Mouse (Mus musculus): ENCODE data around the gene Ubr4.
"Not testable (repeated sequence)": the region's sequence is repeated elsewhere in the genome, so short reads cannot be mapped to it uniquely, and the experiment has no call there.

The Ubr4 gene

DNA sequence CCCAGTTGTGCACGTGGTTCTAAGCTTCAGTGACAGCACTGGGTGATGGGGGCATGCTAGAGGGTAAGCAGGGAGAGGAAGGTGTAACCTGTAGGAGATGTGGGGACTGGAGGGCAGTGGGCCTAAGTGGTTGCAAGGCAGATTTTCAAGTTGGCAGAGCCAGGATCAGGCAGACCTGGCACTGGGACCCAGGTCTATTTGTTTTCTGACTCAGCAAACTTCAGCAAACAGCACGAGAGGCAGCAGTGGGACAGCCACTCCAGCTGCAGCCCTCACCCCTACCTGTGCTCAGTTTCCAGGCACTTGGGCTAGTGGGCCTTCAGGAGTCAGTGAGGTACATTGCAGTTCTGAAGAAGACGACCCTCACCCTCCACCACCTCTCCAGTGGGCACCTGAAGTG, 4.8 kb downstream of the Ubr4 start:
- no peak for DNase-seq (ENCODE audit: low read depth, low spot score)

DNA sequence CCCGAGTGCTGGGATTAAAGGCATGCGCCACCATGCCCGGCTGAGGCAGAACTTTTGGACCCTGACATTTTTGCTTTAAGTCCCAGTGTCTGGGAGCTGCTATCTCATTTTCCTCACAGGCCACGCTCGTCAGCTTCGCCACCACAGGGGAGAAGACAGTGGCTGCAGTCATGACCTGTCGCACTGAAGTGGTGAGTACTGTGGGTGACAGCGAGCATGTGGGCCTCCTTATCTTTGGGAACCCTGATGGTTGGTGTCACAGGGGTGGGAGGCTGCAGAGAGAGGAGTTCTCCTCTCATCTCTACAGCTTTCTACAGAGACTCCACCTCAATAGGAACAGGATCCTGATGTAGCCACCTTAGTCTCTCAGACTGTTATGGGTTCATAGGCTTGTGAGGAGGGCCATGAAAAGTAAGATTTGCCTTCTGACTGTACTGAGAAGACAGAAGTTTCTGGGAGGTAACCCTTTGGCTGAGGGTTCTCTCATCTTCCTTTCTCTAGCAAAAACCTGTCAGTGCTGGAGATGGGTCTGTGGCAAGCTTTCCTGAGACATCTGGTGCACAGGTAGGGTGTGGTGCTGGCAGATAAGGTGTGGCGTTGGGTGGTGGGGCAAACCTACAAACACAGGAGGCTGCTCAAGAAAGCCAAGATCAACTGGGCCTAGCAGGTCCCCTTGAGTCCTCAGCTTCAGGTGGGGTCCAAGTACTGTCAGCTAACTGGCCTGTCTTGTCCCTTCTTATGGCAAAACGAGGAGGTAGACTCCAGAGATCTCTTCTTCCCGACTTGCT, 8.5 kb downstream of the Ubr4 start:
- no peak for DNase-seq (ENCODE audit: low read depth, low spot score)

DNA sequence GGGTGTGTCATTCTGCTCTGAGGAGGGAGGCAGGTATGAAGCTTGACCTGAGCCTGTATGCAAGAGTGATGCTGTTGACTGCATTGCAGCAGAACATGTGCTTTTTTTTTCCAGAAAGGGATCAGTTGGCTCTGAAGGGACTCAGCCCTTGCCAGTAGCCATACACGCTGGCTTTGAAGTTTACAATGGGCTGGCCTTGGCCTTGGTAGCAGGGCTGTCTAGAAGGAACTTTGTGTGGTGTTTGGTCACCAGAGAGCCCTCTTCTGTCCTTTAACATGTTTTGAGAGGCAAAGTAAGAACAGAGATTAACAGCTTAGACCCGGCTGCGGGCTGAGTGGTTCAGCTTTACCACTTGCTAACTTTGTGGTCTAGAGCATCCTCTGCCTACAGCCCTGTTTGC, 14.9 kb downstream of the Ubr4 start:
- no peak for DNase-seq (ENCODE audit: low read depth, low spot score)

DNA sequence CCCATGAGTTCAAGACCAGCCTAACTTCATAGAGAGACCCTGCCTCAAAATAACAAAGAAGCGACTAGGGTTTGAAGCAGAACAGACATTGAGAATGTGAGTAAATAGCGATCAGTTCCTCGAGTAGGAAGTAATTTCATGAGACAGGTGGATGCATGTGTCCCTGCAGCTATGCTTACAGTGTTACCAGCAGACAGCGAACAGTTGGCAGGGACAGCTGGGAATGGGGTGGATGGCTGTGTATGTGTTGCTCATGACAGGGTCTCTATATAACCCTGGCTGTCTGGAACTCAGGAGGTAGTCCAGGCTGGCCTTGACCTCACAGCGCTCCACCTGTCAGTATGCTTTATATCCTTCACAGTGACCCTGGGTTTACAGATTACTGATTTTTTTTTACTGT, 15.6 kb downstream of the Ubr4 start:
- DNase-seq (ENCODE audit: low read depth, low spot score): no peak

DNA sequence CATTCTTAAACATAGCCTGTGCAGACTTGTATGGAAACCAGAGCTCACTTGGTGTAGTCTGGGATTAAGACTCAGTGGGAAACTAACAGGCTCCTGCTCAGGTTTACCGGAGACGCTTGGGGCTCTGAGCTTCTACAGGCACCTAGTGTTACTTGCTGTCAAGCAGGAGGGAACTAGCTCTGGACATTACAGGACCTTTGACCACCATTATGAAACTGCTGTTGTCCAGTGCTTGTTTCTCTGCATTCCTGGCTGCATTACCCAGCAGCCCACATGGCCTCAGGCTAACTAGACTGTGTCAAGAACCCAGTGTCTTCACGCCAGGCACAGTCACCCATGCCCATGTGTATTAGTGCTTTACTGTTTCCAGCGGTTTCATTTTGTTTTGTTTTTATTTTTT, 20.7 kb downstream of the Ubr4 start:
- DNase-seq (ENCODE audit: low read depth, low spot score): peak; percentile 39

DNA sequence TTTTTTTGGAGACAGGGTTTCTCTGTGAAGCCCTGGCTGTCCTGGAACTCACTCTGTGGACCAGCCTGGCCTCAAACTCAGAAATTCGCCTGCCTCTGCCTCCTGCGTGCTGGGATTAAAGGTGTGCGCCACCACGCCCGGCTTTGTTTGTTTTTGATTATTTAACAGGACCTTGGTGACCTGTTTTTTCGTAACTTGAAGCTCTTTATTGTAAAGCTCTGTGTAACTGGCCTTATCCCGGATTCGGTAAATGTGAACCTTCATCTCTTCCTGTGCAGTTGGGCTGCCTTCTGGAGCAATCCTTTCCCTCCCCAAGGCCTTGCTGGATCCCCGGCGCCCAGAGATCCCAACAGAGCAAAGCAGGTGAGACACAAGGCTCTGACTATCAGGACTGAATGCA, 21.1 kb downstream of the Ubr4 start:
- DNase-seq (ENCODE audit: low read depth, low spot score): no peak

DNA sequence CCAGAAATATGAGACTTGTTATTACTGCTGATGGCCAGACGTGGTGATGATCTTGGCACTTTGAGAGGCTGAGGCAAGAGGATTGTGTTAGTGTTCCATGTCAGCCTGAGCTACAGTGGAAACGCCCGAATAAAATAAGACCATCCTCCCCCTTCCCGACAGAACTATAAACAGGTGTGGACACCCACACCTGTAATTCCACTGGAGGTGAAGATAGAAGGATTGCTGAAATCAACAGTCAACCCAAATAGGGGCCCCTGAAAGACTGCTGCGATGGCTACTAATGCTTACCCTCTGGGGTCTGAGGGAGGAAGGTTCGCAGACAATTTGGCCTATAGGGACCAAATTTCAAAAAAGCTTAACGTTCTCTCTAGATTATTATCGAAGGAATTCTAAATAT, 27.3 kb downstream of the Ubr4 start:
- DNase-seq (ENCODE audit: low read depth, low spot score): peak; percentile 40

DNA sequence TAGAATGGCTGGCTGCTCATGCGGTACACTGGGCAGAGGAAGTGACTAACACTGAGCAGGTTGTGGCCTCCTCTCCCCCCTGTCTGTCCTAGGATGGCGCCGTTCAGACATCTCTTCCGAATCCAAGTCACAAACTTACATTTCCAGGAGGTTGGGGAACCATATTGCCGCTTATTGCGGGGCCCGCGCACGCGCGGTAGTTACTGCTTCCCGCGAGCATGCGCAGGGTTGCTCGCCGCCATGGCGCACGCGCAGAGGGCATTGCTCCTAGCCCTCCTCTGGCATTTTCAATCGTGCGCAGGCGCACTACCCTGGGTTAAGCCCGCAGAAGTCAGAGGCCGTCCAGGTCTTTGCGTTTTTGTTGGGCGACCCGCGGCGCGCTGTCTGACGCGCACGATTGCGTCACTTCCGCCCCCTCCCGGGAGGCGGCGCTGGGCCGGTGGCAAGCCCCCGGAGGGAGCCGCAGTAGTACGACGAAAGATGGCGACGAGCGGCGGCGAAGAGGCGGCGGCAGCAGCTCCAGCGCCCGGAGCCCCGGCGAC, 27.9 kb downstream of the Ubr4 start:
- peak; percentile 98 for DNase-seq (ENCODE audit: low read depth, low spot score)

DNA sequence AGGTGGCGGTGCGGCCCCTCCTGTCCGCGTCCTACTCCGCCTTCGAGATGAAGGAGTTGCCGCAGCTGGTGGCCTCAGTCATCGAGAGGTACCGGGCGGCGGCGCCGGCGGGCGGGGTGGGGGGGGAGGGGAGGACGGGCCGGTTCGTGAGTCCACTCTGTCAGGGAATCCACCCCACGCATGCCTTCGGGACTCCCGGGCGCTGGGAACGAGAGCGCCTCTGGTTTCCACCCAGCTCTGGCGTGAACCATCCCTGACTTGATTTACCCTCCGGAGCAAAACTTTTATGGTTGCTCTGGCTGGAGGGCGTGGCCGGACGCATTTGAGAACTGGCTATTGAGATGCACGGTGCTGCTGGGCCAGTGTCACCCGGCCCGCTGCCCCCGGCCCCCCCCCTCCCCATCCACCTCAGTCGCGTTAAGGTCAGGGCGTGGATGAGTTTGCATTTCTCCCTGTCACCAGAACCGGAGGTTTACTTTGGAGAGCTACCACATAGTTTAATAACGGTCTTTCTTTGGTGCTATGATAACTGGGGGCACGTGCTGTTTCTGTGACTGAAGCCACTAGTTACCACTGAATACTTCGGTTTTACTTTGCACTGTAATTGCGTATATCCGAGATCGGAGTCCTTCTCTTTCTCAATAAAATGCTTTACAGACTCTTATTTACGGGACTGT, 28.5 kb downstream of the Ubr4 start:
- peak; percentile 40 for DNase-seq (ENCODE audit: low read depth, low spot score)

DNA sequence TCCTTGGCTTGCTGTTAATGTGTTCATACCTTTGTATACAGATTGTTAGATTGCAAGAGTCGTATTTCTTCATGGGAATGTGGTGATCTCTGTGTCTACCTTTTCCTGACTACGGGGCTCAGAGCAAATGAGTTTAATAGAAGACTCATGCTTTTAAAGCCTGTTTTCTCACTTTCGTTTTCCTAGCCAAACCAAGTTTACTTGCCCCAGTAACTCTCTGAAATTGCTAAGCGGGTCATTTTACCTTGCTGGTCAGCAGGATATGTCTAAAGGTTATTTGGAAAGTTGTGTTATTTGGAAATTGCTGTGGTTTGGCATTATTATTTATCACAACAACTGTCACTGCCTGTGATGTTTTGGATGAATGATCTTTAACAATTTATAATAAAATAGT, 29.0 kb downstream of the Ubr4 start:
- peak; percentile 18 for DNase-seq (ENCODE audit: low read depth, low spot score)

DNA sequence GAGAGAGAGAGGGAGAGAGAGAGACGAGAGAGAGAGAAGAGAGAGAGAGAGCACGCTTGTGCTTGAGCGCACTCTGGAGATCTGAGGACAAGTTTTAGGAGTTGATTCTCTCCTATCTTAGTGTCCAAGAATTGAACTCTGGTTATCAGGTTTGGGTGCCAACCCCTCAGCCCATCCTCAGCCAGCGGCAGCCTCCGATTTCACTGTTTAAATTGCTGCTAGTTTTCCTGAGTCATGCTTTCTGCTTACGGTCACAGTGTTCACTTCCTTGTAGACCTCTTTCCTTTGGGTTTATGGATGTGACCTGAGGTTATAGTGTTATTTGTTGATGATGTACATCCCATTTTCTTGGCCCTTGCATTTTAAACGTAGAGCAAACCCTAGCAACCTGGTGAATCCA, 29.8 kb downstream of the Ubr4 start:
- no peak for DNase-seq (ENCODE audit: low read depth, low spot score)

DNA sequence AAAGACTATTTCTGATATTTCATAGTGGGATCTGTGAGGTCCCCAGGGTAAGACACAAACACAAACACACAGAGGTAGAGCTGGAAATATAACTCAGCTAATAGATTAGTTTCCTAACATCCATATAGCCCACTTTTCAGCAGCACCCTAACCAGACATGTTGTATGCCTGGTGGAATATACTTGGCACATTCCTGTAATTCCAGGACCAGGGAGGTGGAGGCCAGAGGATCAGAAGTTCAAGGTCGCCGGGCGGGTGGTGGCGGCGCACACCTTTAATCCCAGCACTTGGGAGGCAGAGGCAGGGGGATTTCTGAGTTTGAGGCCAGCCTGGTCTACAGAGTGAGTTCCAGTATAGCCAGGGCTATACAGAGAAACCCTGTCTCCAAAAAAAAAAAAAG, 33.4 kb downstream of the Ubr4 start:
- not testable (repeated sequence) for DNase-seq (ENCODE audit: low read depth, low spot score)

DNA sequence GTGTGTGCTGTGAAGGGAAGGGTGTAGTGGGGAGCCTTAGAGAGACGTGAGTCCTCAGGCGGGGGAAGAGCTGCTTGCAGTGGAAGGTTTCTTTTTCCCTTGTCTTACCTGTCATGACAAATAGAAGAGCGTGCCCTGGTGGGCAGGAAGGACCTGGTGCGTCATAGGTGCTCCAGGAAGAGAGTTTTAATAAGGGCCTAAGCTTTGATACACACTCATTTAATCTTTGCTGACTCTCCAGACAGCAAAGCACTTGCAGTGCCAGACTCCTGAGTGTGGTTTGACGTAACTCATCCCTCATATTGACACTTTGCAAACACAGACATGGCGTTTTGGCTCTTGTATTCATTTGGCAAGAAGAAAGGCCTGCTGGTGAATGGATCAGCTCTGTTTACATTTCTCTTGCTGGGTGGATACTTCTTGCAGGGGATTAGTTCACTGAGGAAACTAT, 34.5 kb downstream of the Ubr4 start:
- DNase-seq (ENCODE audit: low read depth, low spot score): peak; percentile 70

DNA sequence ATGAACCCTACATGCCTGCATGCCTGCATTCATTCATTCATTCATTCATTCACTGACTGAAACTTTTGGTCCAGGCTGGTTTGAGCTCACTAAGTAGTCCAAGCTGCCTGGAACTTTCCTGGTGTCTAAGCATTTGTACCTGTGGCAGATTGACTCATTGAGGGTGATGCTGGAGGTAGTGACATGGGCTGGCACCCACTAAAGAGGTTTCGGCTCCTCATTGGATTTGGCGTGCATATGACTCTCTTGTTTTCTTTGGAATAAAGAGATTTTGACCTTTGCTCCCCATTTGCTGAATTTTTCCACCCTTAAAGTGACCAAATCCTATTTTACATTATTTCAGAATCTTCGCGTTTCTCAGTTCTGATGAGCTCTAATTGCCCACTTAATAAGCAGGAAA, 37.1 kb downstream of the Ubr4 start:
- DNase-seq (ENCODE audit: low read depth, low spot score): no peak

DNA sequence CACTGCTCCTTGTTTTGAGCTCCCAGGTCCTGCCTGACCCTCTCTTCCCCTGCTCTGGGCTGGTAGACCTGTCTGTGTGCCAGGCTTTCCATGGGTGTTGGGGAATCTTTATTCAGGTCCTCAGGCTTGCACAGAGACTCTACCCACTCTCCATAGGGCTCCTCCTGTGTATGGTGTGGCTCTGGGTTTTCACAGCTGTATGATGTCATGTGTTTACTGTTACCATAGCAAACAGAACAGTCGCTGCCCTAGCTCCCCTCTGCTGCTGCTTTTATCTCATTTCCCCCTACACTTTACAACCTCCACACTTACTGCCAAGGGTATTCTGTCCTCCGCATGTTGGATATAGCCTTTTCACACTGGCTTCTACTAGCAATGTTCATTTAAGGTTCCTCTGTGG, 43.0 kb downstream of the Ubr4 start:
- no peak for DNase-seq (ENCODE audit: low read depth, low spot score)

DNA sequence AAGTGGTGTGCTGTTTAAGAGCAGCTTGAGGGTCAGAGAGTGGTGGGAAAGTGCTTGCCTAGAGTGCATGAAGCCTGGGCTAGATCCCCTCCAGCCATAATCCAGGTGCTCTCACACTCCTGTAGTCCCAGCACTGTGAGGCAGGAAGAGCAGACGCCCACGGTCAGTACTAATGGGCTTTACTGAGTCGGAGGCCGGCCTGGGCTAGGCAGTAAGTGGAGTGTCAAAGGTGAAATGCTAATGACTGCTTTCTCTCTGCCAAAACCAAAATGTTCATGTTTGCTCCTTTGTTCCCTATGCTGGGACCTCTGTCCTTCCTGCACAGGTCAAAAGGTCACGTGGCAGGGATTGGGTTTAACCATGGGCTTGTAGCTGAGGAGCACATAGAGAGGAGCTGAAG, 48.1 kb downstream of the Ubr4 start:
- DNase-seq (ENCODE audit: low read depth, low spot score): no peak

DNA sequence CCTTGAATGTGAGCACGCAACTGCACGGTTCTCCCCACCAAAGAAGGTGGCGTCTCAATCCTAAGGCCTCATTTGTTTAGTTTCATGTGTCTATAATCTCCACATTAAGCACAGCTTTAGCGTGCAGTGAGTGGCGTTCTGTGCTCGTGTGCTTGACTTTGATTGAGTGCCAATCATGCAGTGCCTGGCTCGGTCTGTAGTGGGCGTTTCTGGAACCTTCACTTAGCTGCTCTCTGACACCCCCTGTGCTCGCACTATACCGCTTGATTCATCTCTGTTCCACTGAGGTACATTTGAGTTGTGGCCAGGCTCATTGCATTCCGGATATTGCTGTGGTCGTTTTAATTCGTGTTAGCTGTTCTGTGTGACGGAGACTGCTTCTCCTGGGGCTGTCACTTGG, 50.8 kb downstream of the Ubr4 start:
- DNase-seq (ENCODE audit: low read depth, low spot score): peak; percentile 5

DNA sequence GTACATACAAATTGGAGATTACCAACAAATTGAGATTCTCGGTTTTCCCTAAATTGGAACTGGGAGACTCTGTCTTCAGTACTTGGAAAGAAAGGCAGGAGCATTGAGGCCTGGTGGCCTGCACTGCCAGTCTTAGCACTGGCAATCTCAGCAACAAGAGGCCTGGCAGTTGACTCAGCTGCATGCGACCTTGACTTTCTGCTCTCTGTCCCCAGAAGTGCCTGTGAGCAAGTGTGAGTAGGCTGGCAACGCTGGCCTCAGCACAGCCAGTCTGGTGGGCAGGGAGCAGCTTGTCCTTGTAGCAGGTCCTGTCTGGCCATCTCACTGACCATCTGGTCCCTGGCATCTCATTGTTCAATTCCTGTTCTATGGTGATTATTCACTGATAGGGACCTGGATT, 58.9 kb downstream of the Ubr4 start:
- no peak for DNase-seq (ENCODE audit: low read depth, low spot score)

DNA sequence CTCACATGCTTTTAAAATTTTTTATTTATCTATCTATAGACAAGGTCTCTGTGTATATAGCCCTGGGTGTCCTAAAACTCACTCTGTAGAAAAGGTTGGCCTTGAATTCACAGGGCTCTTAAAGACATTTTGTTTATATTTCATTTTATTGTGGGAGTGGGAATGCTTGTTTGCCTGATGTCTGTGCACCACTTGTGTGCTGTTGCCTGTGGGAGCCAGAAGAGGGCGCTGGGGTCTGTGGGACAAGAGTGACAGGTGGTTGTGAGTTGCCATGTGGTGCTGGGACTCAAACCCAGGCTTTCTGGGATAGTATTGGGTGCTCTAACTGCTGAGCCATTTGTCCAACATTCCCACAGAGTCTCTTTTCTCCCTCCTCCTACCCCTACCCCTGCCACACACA, 65.5 kb downstream of the Ubr4 start:
- no peak for DNase-seq (ENCODE audit: low read depth, low spot score)

DNA sequence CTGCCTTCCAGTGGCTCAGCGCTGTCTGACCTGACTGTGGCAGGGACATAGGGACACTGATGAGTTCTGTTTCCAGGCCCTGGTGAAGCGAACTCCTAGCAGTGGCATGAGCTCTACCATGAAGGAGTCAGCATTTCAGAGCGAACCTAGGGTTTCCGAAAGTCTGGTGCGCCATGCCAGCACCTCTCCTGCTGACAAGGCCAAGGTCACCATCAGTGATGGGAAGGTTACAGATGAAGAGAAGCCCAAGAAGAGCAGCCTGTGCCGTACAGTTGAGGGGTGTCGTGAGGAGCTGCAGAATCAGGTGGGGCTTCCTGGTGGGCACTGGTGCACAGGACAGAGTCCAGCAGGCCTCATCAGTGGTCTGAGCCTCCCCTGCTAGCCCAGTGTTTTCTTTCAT, 69.2 kb downstream of the Ubr4 start:
- DNase-seq (ENCODE audit: low read depth, low spot score): no peak

DNA sequence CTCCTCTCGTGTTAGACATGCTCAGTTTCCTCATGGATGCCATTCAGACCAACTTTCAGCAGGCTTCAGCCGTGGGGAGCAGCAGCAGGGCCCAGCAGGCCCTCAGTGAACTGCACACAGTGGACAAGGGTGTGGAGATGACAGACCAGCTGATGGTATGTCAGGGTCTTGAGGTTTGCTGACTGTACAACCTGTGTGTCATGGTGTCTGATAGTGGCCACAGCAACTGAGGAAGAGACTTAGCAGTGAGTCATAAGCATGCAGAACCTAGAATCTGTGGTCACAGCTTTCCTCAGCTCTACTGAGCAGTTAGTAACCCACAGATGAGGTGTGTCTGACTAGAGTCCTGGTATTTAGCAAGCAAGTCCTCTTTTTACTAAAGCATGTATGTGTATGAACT, 70.0 kb downstream of the Ubr4 start:
- DNase-seq (ENCODE audit: low read depth, low spot score): peak; percentile 84

DNA sequence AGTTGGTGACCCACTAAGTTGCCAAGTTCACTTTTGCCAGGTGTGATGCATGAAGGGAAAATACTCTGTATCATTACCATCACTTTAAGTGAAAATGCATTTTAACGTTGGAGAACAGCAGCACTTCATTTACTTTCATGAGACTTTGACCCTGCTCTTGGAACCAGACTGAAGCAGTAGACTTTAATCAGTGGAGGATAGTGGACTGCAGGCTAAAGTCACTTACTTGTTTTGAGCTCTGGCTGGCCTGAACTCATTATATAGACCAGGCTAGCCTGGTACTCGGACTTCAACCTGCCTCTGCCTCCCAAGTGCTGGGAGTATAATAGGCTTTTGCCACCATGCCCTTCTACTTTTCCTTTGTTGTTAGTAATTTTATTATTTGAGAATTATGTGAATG, 70.9 kb downstream of the Ubr4 start:
- no peak for DNase-seq (ENCODE audit: low read depth, low spot score)

DNA sequence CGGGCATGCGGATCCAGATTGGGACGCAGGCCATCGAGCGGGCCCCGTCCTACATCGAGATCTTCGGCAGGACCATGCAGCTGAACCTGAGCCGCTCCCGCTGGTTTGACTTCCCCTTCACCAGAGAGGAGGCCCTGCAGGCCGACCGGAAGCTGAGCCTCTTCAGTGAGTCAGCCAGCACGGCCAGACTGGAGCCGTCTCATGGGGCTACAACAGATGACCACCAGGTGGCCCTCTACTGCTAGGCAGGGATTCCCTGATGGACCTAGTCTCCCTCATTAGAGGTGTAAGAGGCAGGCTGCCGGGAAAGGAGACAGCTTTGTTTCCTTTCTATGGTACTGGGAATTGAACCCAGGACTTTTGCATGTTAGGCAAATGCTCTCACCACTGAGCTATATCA, 77.8 kb downstream of the Ubr4 start:
- DNase-seq (ENCODE audit: low read depth, low spot score): peak; percentile 85
